Mouse (Mus musculus) limb, embryonic 14.5 days (tissue): ENCODE measurements around the gene Tex14. TPM values are rescaled to one million over a fixed set of nuclear protein-coding genes. Genes with fewer than 3 reads are reported as not detected.

Experiments
- ATAC-seq: fragments of 200-750 bp; cut with Nextera tagmentation; 2 replicates; pipeline ENCODE4 v1.8.0; 2017; ENCODE audit warnings: low read depth, moderate number of reproducible peaks, moderate TSS enrichment; ENCODE audit not compliant: low FRiP score
- DNase-seq: peaks from one replicate; pipeline ENCODE4 v3.0.0-alpha.2; 2015; ENCODE audit warnings: low spot score
- H3K27ac ChIP-seq: fragments of 300-500 bp; sonication (generic); replicated peaks from 2 replicates; pipeline ENCODE4 v1.5.1; 2014; ENCODE audit warnings: low read depth, mild to moderate bottlenecking, low read length, moderate library complexity, mixed read lengths
- H3K27me3 ChIP-seq: fragments of 300-500 bp; sonication (generic); 2 replicates; pipeline ENCODE4 v1.6.1; 2014; ENCODE audit warnings: low read length, mixed read lengths; ENCODE audit not compliant: control insufficient read depth, insufficient read depth
- H3K36me3 ChIP-seq: fragments of 300-500 bp; sonication (generic); 2 replicates; pipeline ENCODE4 v1.6.1; 2014; ENCODE audit warnings: mild to moderate bottlenecking, low read length, moderate library complexity, mixed read lengths; ENCODE audit not compliant: control insufficient read depth, insufficient read depth
- H3K4me1 ChIP-seq: fragments of 300-500 bp; sonication (generic); 2 replicates; pipeline ENCODE4 v1.6.1; 2014; ENCODE audit warnings: antibody characterized with exemption, low read length, mixed read lengths; ENCODE audit not compliant: control insufficient read depth, insufficient read depth
- H3K4me2 ChIP-seq: fragments of 300-500 bp; sonication (generic); replicated peaks from 2 replicates; pipeline ENCODE4 v1.6.1; 2014; ENCODE audit warnings: low read depth, mild to moderate bottlenecking, low read length, moderate library complexity; ENCODE audit not compliant: severe bottlenecking
- H3K4me3 ChIP-seq: fragments of 300-500 bp; sonication (generic); replicated peaks from 2 replicates; pipeline ENCODE4 v1.5.1; 2014; ENCODE audit warnings: low read length
- H3K9ac ChIP-seq: fragments of 300-500 bp; sonication (generic); 2 replicates; pipeline ENCODE4 v1.6.1; 2014; ENCODE audit warnings: mild to moderate bottlenecking, low read depth, low read length, moderate library complexity; ENCODE audit not compliant: severe bottlenecking
- H3K9me3 ChIP-seq: fragments of 300-500 bp; sonication (generic); 2 replicates; pipeline ENCODE4 v1.6.1; 2016; ENCODE audit warnings: low read length; ENCODE audit not compliant: control insufficient read depth
- POLR2A ChIP-seq: fragments of 200-500 bp; IDR thresholded peaks from 2 replicates; pipeline ENCODE4 v1.8.0; 2012; ENCODE audit warnings: inconsistent platforms, mild to moderate bottlenecking, moderate library complexity, borderline replicate concordance; ENCODE audit not compliant: insufficient read depth, insufficient read length; ENCODE audit errors: extremely low read depth
- WGBS: fragments of 180-500 bp; shearing (Covaris S2); extraction: QIAGEN DNeasy Blood & Tissue Kit; methylation state at CpG from one replicate; pipeline ENCODE4 v1.1.7; 2014; 5-methylcytosine and 5-hydroxymethylcytosine counted together
- polyA plus RNA-seq, 2 experiments: library from polyadenylated mRNA; depleted of rRNA in 1 of 2; stranded (reverse) in 1 of 2; unstranded in 1 of 2; fragments of >200 nt; fragmentation: Nextera tagmentation in 1 of 2; extraction: Ambion mirVana in 1 of 2; gene quantifications; 2 replicates each; pipeline versions ENCODE4 v1.2.1 to v1.2.3; 2012 to 2014

Gene Tex14
- polyA plus RNA-seq, 2 experiments, result 1.3 to 2.0 TPM

DNA sequence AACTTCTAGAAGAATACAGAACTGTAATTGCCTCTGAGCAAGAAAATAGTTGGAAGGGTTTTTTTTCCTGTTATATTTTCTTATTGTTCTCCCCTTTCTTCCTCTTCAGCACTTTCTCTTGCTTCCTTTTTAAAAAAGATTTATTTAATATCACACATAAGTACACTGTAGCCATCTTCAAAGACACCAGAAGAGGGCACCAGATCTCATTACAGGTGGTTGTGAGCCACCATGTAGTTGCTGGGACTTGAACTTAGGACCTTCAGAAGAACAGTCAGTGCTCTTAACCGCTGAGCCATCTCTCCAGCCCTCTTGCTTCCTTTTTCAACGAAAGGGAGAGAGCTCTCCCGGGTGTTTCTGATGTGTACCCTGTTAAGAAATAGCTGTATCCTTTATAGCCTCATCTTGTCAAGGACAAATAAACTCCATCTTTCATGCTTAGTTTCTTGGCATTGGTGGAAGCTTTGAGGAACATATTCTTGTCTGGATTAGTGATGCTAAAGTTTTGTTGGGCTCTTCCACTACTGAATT lies 79.0 kb downstream of the Tex14 start:
- Histone ChIP-seq H3K9me3 (no peaks in the 10 kb centered on the region), H3K27me3 (no peaks in the 10 kb centered on the region), H3K4me2 (no peak overlapping the region), H3K27ac (no peak overlapping the region), H3K4me1 (no peaks in the 10 kb centered on the region), H3K4me3 (no peak overlapping the region), H3K9ac (no peak overlapping the region), H3K36me3 (no peaks in the 10 kb centered on the region)
- TF ChIP-seq POLR2A, result no peak
- 80% methylated on average over 3 of the region's 3 CpGs for WGBS
- ATAC-seq (no peak), DNase-seq (no peak)

DNA sequence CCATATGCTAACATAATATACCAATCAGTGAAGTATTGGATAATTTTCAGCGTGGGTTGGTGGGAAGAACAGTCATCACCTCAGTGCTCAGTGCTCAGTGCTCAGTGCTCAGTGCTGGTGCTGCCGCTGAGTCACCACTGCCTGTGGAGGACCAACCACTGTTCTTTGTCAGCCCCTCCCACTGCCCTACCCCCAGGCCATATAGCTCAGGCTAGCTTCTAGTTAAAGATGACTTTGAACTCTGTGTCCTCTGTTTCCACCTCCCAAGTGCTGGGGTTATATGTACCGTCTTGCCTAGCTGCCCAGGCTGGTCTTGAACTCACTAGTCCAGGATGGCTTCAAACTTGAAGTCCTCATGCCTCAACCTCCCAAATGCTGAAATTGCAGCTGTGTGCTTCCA lies 84.1 kb downstream of the Tex14 start:
- no peak overlapping the region for H3K27ac ChIP-seq
- no peak overlapping the region for H3K4me2 ChIP-seq
- ATAC-seq, result no peak
- H3K4me3 ChIP-seq, result no peak overlapping the region
- 83% methylated on average over 3 of the region's 3 CpGs for WGBS
- H3K36me3 ChIP-seq, result no peaks in the 10 kb centered on the region
- no peak for TF ChIP-seq POLR2A
- H3K9me3 ChIP-seq, result no peaks in the 10 kb centered on the region
- no peak for DNase-seq
- no peaks in the 10 kb centered on the region for H3K4me1 ChIP-seq
- no peaks in the 10 kb centered on the region for H3K27me3 ChIP-seq
- H3K9ac ChIP-seq, result no peak overlapping the region

DNA sequence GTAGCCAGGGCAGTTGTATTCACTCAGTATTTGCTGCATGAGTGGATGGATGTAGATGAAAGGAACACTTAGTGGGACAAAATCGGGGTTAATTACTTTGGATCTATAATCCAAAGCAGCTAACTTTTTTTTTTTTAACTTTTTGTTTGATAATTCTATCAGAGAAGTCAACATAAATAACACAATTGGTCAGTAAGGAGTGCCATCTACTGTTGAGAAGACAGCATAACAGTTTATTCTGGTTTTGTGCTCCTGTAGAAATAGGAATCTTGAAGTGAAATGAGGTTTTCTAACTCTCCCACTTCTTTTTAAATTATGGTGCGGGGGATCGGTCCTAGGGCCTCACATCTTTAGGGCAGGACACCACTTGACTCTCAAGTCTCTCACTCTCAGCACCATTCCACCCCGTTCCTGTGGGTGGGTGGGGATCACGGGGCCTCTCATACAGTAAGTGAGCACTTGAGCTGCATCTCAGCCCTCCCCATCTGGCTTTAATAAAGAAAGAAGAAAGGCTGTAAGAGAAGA lies 99.9 kb downstream of the Tex14 start:
- Histone ChIP-seq H3K4me2 (no peak overlapping the region), H3K27ac (no peak overlapping the region; the same call in 1 of the 2 replicates)

DNA sequence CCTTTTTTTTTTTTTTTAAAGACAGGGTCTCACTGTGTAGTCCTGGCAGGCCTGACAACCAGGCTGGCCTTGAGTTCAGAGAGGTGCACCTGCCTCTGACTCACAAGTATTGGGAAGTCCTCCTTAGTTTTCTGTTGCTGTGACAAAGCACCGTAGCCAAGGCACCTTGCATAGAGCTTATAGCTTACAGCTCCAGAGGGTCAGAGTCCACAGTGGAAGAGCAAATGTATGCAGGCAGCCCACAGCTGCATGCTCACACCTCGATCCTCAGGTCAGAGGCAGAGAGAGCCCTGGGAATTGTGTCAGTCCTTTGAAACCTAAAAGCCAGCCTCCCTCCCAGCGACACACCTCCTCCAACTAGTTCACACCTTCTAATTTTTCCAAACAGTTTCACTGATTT lies 101.6 kb downstream of the Tex14 start:
- Histone ChIP-seq H3K4me1 (no peaks in the 10 kb centered on the region), H3K4me3 (no peak overlapping the region), H3K36me3 (no peaks in the 10 kb centered on the region), H3K9ac (no peak overlapping the region), H3K27me3 (no peaks in the 10 kb centered on the region), H3K9me3 (no peaks in the 10 kb centered on the region), H3K27ac (no peak overlapping the region), H3K4me2 (no peak overlapping the region)
- TF ChIP-seq POLR2A, result no peak
- no peak for ATAC-seq
- 52% methylated on average over 3 of the region's 3 CpGs for WGBS
- DNase-seq, result no peak

More for the DNA sequence above, 99.9 kb downstream of the Tex14 start:
- H3K9ac ChIP-seq, result no peak overlapping the region
- DNase-seq (peak; percentile 17), ATAC-seq (no peak)
- H3K9me3 ChIP-seq, result no peaks in the 10 kb centered on the region
- H3K36me3 ChIP-seq, result no peaks in the 10 kb centered on the region
- no peaks in the 10 kb centered on the region for H3K4me1 ChIP-seq
- no peak for TF ChIP-seq POLR2A
- no peaks in the 10 kb centered on the region for H3K27me3 ChIP-seq
- H3K4me3 ChIP-seq, result no peak overlapping the region
- 28% methylated on average over 5 of the region's 5 CpGs for WGBS

DNA sequence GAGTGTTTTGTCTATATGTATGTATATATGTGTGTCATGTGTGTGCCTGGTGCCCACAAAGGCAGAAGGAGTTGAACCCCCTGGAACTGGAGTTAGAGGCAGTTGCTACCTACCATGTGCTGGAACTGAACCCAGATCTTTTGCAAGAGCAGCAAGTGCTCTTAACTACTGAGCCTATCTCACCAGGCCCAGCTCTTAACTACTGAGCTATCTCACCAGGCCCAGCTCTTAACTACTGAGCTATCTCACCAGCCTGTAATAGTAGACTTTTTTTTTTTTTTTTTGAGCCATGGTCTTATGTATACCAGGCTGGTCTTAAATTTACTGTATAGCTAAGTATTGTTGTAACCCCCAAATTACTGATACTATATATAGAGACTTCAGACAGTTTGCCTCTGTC lies 102.2 kb downstream of the Tex14 start:
- Histone ChIP-seq H3K9me3 (no peaks in the 10 kb centered on the region), H3K4me1 (no peaks in the 10 kb centered on the region), H3K36me3 (no peaks in the 10 kb centered on the region), H3K27ac (no peak overlapping the region), H3K4me2 (no peak overlapping the region), H3K9ac (no peak overlapping the region), H3K27me3 (no peaks in the 10 kb centered on the region), H3K4me3 (no peak overlapping the region)
- DNase-seq (no peak), ATAC-seq (no peak)
- no peak for TF ChIP-seq POLR2A
